Mouse (Mus musculus): ENCODE measurements around the gene Gatb.

- no peak for TF ChIP-seq CTCF (IDR thresholded peaks at IDR 0.05; ENCODE audit: control insufficient read depth, insufficient read depth, low read length)
- no peak for TF ChIP-seq POLR2A (IDR thresholded peaks at IDR 0.05; ENCODE audit: borderline replicate concordance, control insufficient read depth, low read depth, low read length)
Measured at GRCm38 (mm10) chr3:85618885-85619284, 45.0 kb downstream of the Gatb start.

All from bone marrow, adult 2 months (tissue).